Mouse (Mus musculus): ENCODE results near the gene Stard3.

- TF ChIP-seq MEF2A (IDR thresholded peaks at IDR 0.05; ENCODE audit: extremely low read depth, insufficient replicate concordance, low read depth, low read length, poor library complexity, severe bottlenecking) (no peak), GATA1 (IDR thresholded peaks at IDR 0.05; ENCODE audit: low read depth, low read length) (no peak), POLR2A (IDR thresholded peaks at IDR 0.05; ENCODE audit: control insufficient read depth in 1 of 2, insufficient read depth in 1 of 2, low read depth in 1 of 2, low read length in 2 of 2, poor library complexity in 1 of 2) (no peak), MYC (IDR thresholded peaks at IDR 0.05; ENCODE audit: low read depth, low read length) (no peak), TAL1 (IDR thresholded peaks at IDR 0.05; ENCODE audit: low read length) (no peak), CTCF (IDR thresholded peaks at IDR 0.05 in 2 of 3, conservative IDR thresholded peaks at IDR 0.05 in 1 of 3; ENCODE audit: control insufficient read depth in 1 of 3, insufficient read depth in 1 of 3, low read depth in 2 of 3, low read length in 3 of 3, poor library complexity in 1 of 3, severe bottlenecking in 1 of 3) (no peak), ETS1 (IDR thresholded peaks at IDR 0.05; ENCODE audit: low read depth, low read length) (no peak), ZNF384 (IDR thresholded peaks at IDR 0.05; ENCODE audit: low read depth, low read length) (no peak), MXI1 (IDR thresholded peaks at IDR 0.05; ENCODE audit: low read depth, low read length) (no peak), EP300 (IDR thresholded peaks at IDR 0.05; ENCODE audit: low read depth in 1 of 2, low read length in 2 of 2) (no peak), NRF1 (IDR thresholded peaks at IDR 0.05; ENCODE audit: insufficient read depth, low read depth, low read length, poor library complexity, severe bottlenecking) (no peak)
Observed at GRCm38 (mm10) chr11:98318421-98319116, 39.6 kb upstream of the Stard3 start.
